Mouse (Mus musculus) limb, embryonic 15.5 days (tissue): ENCODE measurements around the gene Fam227a. TPM values are rescaled to one million over a fixed set of nuclear protein-coding genes. Genes with fewer than 3 reads are reported as not detected.
A peak's percentile ranks its signal among the peaks of the same experiment; 100 is the strongest.

Experiments used
- ATAC-seq: fragments of 200-750 bp; cut with Nextera tagmentation; 2 replicates; pipeline ENCODE4 v1.8.0; 2017; ENCODE audit warnings: low read depth, moderate TSS enrichment; ENCODE audit not compliant: insufficient number of reproducible peaks, low FRiP score, low TSS enrichment
- H3K27ac ChIP-seq: fragments of 300-500 bp; sonication (generic); 2 replicates; pipeline ENCODE4 v1.5.1; 2015; ENCODE audit warnings: moderate library complexity, mild to moderate bottlenecking, inconsistent platforms
- H3K27me3 ChIP-seq: fragments of 300-500 bp; sonication (generic); 2 replicates; pipeline ENCODE4 v1.6.1; 2015; ENCODE audit warnings: inconsistent platforms
- H3K36me3 ChIP-seq: fragments of 300-500 bp; sonication (generic); 2 replicates; pipeline ENCODE4 v1.6.1; 2015; ENCODE audit warnings: inconsistent platforms
- H3K4me1 ChIP-seq: fragments of 300-500 bp; sonication (generic); 2 replicates; pipeline ENCODE4 v1.6.1; 2015; ENCODE audit warnings: inconsistent platforms
- H3K4me2 ChIP-seq: fragments of 300-500 bp; sonication (generic); 2 replicates; pipeline ENCODE4 v1.6.1; 2015; ENCODE audit warnings: mild to moderate bottlenecking, inconsistent platforms
- H3K4me3 ChIP-seq: fragments of 300-500 bp; sonication (generic); 2 replicates; pipeline ENCODE4 v1.5.1; 2015; ENCODE audit warnings: mild to moderate bottlenecking, inconsistent platforms
- H3K9ac ChIP-seq: fragments of 300-500 bp; sonication (generic); 2 replicates; pipeline ENCODE4 v1.6.1; 2015; ENCODE audit warnings: inconsistent platforms
- H3K9me3 ChIP-seq: fragments of 300-500 bp; sonication (generic); 2 replicates; pipeline ENCODE4 v1.6.1; 2016; ENCODE audit warnings: inconsistent platforms
- WGBS: fragments of 180-500 bp; shearing (Covaris S2); methylation state at CpG from one replicate; pipeline ENCODE4 v1.1.7; 2015; 5-methylcytosine and 5-hydroxymethylcytosine counted together
- polyA plus RNA-seq: library from polyadenylated mRNA; unstranded; fragments of >200 nt; fragmentation: Nextera tagmentation; extraction: Ambion mirVana; gene quantifications from 2 replicates; pipeline ENCODE4 v1.2.1, GENCODE M21; 2015

Gene Fam227a
- polyA plus RNA-seq = 0.82 and 0.88 TPM in 2 replicates

DNA sequence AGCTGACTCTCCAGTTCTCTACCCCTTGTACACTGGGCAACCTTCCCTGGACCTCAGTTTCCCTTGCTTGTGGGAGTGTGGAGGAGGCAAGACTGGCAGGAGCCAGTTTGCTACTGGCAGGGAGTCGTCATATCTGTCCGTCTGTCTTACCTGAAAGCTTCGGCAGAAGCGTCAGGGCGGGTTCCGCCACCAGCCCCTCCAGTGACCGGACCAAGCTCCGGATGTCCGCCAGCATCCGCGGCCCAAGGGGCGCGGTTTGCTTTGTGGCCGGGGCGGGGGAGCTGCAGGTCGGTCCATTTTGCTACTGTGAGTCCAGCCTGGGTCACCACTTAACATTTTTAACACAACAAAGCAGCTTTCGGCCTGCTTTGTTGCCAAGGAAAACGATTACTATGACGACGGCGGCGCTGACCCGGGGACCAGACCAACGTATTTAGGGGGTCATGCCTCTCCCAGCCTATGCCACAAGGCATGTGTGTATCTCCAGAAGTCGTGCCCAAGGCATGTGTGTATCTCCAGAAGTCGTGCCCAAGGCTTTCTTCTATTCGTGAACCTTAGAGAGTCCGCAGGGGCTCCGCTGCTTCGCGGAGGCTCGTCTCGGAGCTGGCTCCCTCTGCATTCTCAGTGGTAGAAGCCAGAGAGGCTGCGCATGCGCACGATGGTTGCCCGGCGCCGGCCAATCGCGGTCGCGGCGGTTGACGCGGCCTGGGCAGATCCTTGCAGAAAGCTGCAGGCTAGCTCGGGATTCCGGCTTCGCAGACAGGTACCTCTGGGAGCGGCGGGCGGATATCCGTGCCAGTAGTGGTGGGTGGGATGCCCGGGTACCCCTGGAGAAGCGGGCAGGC, at the start of gene Fam227a, which contains the start of gene Cby1:
Gene Fam227a, minus strand, starts transcription at position 426 of the 845 bp plus-strand sequence.
Gene Cby1, plus strand, starts transcription at position 669 of the 845 bp plus-strand sequence.
- H3K27me3 ChIP-seq = no peaks in the 10 kb centered on the region
- peak within 1 kb of the TSS; percentile 61 for H3K9ac ChIP-seq
- peaks cover 13% of the 10 kb centered on the region for H3K4me1 ChIP-seq
- H3K27ac ChIP-seq = peak within 1 kb of the TSS; percentile 93
- H3K4me2 ChIP-seq = peak within 1 kb of the TSS; percentile 93
- H3K9me3 ChIP-seq = no peaks in the 10 kb centered on the region
- H3K36me3 ChIP-seq = peaks cover 12% of the 10 kb centered on the region; the same call in 1 of the 2 replicates
- H3K4me3 ChIP-seq = peak within 1 kb of the TSS; percentile 76
- ATAC-seq = peak; percentile 83
- under 1% methylated on average over 55 of the region's 55 CpGs for WGBS

DNA sequence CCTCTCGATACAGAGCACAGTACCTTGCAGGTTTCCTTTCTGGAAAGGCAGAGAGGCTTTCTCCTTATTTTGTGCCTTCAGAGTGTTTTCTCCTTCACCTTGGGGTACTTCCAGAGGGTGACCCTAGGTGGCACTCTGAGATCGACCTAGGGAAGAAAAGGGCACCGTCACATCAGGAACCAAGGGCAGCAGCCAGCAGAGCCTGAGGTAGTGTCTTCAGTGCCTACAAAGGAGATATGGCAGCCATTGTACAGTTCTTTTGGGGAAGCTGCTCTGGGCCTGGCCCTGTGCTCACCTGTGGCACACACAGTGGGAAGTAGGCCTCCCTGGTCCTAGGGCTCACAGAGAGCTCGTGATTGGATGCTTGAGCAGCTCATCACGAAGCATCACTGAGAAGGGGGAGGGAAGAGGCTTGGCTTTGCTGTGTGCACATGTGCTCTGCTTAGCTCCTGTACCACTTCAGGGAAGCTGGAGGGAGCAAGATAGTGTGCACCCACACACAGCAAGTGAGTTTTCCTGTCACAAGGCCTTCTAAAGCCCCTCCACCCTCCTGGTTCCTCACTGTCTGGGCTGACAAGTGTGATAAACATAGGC, 49.6 kb upstream of the Fam227a start:
- Histone ChIP-seq H3K4me2 (no peak overlapping the region), H3K4me3 (no peak overlapping the region), H3K27ac (no peak overlapping the region), H3K9me3 (no peaks in the 10 kb centered on the region), H3K27me3 (no peaks in the 10 kb centered on the region), H3K4me1 (no peaks in the 10 kb centered on the region), H3K9ac (no peak overlapping the region), H3K36me3 (peaks cover 64% of the 10 kb centered on the region)
- 89% methylated on average over 5 of the region's 5 CpGs for WGBS
- ATAC-seq = no peak

GRCm38 (mm10) chr15:79706603-79707214, 48.0 kb upstream of the Fam227a start:
- H3K27ac ChIP-seq = no peak overlapping the region
- ATAC-seq = no peak
- no peaks in the 10 kb centered on the region for H3K27me3 ChIP-seq
- no peak overlapping the region for H3K9ac ChIP-seq
- 82% methylated on average over 17 of the region's 17 CpGs for WGBS
- no peaks in the 10 kb centered on the region for H3K9me3 ChIP-seq
- H3K4me3 ChIP-seq = no peak overlapping the region
- H3K36me3 ChIP-seq = peaks cover 49% of the 10 kb centered on the region
- H3K4me1 ChIP-seq = no peaks in the 10 kb centered on the region
- no peak overlapping the region for H3K4me2 ChIP-seq

DNA sequence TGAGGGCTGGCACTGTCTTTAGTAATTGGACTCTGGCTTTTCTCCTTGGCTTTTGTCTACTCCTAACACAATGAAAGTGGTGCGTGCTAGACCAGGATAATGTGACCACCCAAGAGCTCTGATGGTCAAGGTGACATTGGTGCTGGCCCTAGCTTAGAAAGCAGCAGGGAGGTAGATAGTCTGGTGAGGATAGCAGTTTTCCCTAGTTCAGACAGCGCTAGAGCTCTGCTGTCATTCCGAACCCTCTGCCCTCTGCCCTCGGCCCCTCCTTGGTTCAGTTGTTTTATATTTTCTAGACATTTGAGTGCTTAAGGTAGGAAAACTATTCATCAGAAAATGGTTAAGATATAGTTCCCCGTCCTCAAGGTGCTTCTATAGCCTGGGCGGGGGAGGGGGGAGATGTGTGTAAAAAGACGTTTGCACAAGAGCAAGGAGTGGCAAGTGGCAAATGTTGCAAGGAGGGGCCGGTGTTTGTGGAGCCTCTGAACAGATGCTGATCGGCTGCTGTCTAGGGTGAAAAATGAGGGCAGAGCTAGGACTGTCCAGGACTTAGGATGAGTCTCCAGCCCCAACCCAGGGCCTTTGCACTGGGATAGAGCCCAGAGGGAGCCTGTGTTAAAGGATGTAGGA, 38.9 kb upstream of the Fam227a start:
- Histone ChIP-seq H3K9ac (no peak overlapping the region), H3K27me3 (no peaks in the 10 kb centered on the region), H3K36me3 (peaks cover 33% of the 10 kb centered on the region), H3K27ac (no peak overlapping the region), H3K9me3 (no peaks in the 10 kb centered on the region), H3K4me2 (no peak overlapping the region), H3K4me1 (peaks cover 2% of the 10 kb centered on the region; the same call in 1 of the 2 replicates), H3K4me3 (no peak overlapping the region)
- WGBS = 71% methylated on average over 9 of the region's 9 CpGs
- ATAC-seq = no peak

GRCm38 (mm10) chr15:79697011-79697410, 38.3 kb upstream of the Fam227a start:
- 82% methylated on average over 6 of the region's 6 CpGs for WGBS
- Histone ChIP-seq H3K9ac (no peak overlapping the region), H3K4me2 (no peak overlapping the region), H3K4me1 (peaks cover 8% of the 10 kb centered on the region), H3K36me3 (peaks cover 33% of the 10 kb centered on the region), H3K4me3 (no peak overlapping the region), H3K9me3 (no peaks in the 10 kb centered on the region), H3K27ac (no peak overlapping the region), H3K27me3 (no peaks in the 10 kb centered on the region)
- ATAC-seq = no peak

- H3K4me1 ChIP-seq = peaks cover 14% of the 10 kb centered on the region
- H3K9me3 ChIP-seq = no peaks in the 10 kb centered on the region
- H3K4me2 ChIP-seq = no peak overlapping the region
- peaks cover 33% of the 10 kb centered on the region for H3K36me3 ChIP-seq
- 77% methylated on average over 2 of the region's 2 CpGs for WGBS
- H3K27me3 ChIP-seq = no peaks in the 10 kb centered on the region
- no peak overlapping the region for H3K4me3 ChIP-seq
- no peak overlapping the region for H3K27ac ChIP-seq
- no peak overlapping the region for H3K9ac ChIP-seq
- ATAC-seq = no peak
These were observed 37.8 kb upstream of the Fam227a start for GRCm38 (mm10) chr15:79696508-79696907.

GRCm38 (mm10) chr15:79695516-79695915, 36.8 kb upstream of the Fam227a start:
- H3K27me3 ChIP-seq = no peaks in the 10 kb centered on the region
- peaks cover 33% of the 10 kb centered on the region for H3K36me3 ChIP-seq
- no peak overlapping the region for H3K4me3 ChIP-seq
- no peaks in the 10 kb centered on the region for H3K9me3 ChIP-seq
- H3K9ac ChIP-seq = no peak overlapping the region
- H3K27ac ChIP-seq = no peak overlapping the region
- H3K4me2 ChIP-seq = no peak overlapping the region
- peaks cover 19% of the 10 kb centered on the region for H3K4me1 ChIP-seq
- 63% methylated on average over 3 of the region's 3 CpGs for WGBS
- no peak for ATAC-seq

GRCm38 (mm10) chr15:79694512-79694911, 35.8 kb upstream of the Fam227a start:
- H3K9ac ChIP-seq = no peak overlapping the region
- H3K4me2 ChIP-seq = no peak overlapping the region
- no peaks in the 10 kb centered on the region for H3K9me3 ChIP-seq
- H3K4me1 ChIP-seq = peaks cover 26% of the 10 kb centered on the region
- no peak overlapping the region for H3K4me3 ChIP-seq
- no peak overlapping the region for H3K27ac ChIP-seq
- H3K36me3 ChIP-seq = peaks cover 32% of the 10 kb centered on the region
- ATAC-seq = no peak
- WGBS = 87% methylated on average over 4 of the region's 4 CpGs
- no peaks in the 10 kb centered on the region for H3K27me3 ChIP-seq

- ATAC-seq = no peak
- WGBS = 81% methylated on average over 11 of the region's 11 CpGs
These were observed 35.0 kb upstream of the Fam227a start for GRCm38 (mm10) chr15:79693740-79694139.

GRCm38 (mm10) chr15:79692334-79692733, 33.6 kb upstream of the Fam227a start:
- Histone ChIP-seq H3K9me3 (no peaks in the 10 kb centered on the region), H3K36me3 (peaks cover 27% of the 10 kb centered on the region), H3K4me2 (no peak overlapping the region), H3K4me3 (peak overlapping the region; percentile 97), H3K9ac (no peak overlapping the region), H3K4me1 (peaks cover 34% of the 10 kb centered on the region), H3K27me3 (no peaks in the 10 kb centered on the region), H3K27ac (no peak overlapping the region)
- WGBS = 51% methylated on average over 5 of the region's 5 CpGs
- no peak for ATAC-seq

More at GRCm38 (mm10) chr15:79693740-79694139, 35.0 kb upstream of the Fam227a start:
- H3K4me3 ChIP-seq = no peak overlapping the region
- peaks cover 29% of the 10 kb centered on the region for H3K4me1 ChIP-seq
- no peak overlapping the region for H3K27ac ChIP-seq
- no peak overlapping the region for H3K9ac ChIP-seq
- peaks cover 29% of the 10 kb centered on the region for H3K36me3 ChIP-seq
- H3K27me3 ChIP-seq = no peaks in the 10 kb centered on the region
- H3K9me3 ChIP-seq = no peaks in the 10 kb centered on the region
- no peak overlapping the region for H3K4me2 ChIP-seq

DNA sequence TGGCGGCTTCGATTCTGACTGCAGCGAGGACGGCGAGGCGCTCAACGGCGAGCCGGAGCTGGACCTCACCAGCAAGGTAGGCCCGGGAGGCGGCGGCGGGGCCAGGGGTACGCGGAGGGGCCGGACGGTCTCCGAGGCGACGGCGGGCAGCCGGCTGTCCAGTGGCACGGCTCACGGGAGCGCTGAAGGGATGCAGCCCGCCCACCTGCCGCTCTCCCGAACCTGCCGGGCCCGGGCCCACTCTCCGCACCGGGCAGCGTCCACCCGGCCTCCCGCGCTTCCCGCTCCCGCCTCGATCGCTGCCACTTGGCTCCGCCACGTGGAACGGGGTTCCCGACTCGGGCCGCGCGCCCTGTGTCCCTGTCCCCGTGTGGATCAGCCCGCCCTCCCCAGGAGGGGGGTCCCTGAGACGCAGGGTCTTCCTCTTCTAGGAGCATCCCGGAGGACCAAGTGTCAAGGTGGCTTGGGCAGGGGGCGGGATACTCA, 32.3 kb upstream of the Fam227a start:
- no peaks in the 10 kb centered on the region for H3K9me3 ChIP-seq
- peak overlapping the region; percentile 93 for H3K4me2 ChIP-seq
- H3K36me3 ChIP-seq = peaks cover 17% of the 10 kb centered on the region
- peak overlapping the region; percentile 97 for H3K4me3 ChIP-seq
- under 1% methylated on average over 35 of the region's 53 CpGs for WGBS
- peaks cover 39% of the 10 kb centered on the region for H3K4me1 ChIP-seq
- peak overlapping the region; percentile 87 for H3K27ac ChIP-seq
- peak overlapping the region; percentile 83 for H3K9ac ChIP-seq
- ATAC-seq = no peak
- no peaks in the 10 kb centered on the region for H3K27me3 ChIP-seq
